Mouse (Mus musculus) mouse trophoblast stem cell (cell line): ENCODE results near the gene Galnt11.

Experiments
- in situ Hi-C, 2 experiments: fragments of 300-500 bp; cut with MseI, MboI; formaldehyde crosslinking; loops; 2 replicates in 1 of 2; 3 replicates in 1 of 2; pipeline ENCODE4 v1.15.1; 2025

Galnt11 gene

DNA sequence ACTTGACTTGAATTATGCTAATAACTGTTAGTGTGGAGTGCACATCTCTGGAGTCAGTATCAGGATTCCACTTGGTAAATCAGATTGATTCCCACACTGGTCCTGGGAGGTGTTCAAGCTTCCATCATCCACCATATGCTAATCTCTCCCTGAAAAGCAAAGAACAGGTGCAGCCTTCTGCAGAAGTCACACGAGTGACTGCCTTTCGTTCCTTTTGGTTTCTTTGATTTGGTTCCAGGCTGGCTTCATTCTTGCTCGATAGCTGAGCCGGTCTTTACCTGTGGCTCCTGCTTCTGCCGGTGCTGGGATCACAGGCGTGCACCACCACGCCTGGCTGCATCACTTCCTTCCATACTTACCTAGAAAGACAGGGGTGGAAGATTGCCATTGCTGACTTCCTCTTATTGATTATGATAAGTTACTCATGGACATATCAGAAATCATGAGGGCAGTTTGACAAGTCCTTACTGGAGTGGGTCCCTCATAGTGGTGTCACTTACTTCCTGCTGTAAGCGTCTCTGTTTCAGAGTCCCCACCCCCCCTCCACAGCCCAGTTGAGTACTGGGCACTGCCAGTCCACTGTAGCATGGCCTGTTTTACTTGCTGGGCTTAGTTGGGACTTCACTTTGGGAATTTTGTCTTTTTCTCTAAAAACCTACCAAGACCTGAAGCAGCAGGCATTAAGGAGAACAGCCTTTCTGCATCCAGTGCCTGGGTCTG, 31.3 kb downstream of the Galnt11 start:
- in situ Hi-C loops, result no loop called here

DNA sequence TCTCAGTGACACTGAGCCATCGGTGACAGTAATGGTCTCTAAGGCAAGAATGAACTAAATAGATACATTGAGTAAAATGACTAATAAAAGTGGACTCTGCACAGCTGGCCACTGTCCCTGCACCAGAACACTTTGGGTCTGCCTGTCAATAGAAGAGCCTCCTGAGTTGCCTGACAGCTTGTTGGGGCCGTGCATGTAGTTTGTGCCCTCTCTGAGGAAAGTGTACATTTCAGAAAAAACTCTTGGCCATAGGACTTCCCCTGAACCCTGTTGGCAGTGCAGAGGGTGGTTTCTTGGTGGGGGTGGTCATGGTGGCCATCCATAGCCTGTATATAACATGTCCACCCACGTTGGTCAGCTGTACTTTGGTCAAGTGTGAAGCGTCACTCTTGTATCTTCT, 32.8 kb downstream of the Galnt11 start:
- in situ Hi-C loops, result no loop called here

DNA sequence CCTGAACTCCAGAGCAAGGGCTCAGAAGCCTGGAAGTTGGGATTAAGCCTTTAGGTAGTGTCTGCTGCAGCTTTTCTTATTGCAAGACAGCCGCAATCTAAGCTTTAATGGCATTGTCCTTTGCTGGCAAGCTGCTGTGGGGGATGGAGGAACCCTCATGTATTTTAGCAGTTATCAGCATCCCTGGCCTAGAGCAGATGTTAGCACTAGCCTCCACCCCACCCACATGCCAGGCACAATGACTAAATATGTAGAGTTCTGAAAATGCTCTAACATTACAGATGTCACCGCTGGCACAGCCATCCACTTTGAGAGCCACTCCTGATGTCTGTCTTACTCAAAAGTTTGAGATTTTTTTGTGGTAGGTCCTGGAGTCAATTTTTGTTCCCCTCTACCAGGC, 35.0 kb downstream of the Galnt11 start:
- in situ Hi-C loops, result no loop called here

DNA sequence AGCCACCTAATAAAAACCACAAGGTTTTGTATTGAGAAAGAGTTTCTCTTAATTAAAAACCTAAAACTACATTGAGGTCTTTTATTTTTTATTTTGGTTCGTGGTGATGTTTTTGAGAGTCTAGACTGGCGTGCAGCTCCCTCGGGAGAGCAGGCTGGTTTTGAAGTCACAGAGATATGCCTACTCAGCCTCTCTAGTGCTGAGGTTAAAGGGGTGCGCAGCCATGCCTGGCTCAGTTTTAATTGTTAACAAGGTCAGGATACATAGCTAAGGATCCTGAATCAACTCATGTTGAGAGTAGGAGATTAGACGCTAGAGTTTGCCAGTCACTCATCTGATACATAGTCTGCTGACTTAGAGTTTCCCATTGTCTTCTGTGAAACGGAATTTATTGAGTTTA, 39.7 kb downstream of the Galnt11 start:
- in situ Hi-C loops, result no loop called here

DNA sequence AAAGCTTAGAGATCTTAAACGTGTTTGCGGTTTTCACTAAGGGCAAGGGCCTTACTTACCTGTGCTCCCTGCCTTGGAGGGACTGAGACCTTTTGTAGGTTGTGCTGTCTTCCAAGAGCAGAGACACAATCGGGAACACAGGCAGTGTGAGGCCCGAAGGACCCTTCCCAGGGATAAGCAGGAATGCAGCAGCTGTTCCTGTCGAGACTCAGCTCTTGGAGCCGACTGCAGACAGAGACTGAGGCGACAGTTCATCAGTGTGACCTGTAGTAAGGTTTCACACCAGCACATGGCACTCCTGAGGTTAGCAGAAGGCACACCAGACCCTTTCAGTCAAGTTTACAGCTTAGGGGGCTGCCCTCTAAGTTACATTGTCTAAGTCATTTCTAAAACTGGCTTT, 40.6 kb downstream of the Galnt11 start:
- in situ Hi-C loops, result no loop called here

DNA sequence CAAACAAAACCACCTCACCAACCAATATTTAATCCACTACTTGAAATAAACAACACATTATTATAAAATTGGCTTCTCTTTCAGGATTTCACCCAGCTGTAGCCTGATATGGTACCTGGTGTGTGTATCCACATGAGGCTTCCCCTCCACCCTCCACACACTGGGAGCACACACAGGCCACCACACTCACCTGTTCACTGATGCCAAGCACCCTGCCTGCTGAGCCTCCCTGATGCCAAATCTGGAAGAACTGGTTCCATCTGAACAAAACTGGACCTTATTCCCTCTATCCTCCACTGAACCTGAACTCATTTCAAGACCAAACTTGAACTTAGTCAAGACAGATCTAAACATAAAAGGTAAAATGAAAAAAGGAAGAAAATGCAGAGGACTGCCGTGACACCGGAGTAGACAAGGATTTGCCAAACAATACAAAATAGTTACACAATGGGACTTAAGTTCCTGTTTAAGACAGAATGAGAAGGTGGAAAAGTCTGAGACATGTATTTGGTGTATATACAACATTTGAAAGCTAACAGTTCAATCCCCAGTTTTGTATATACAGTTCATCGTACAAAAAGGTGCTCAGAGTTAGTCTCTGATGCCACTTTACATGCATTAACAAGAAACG, 46.7 kb downstream of the Galnt11 start:
- in situ Hi-C loops, result no loop called here

DNA sequence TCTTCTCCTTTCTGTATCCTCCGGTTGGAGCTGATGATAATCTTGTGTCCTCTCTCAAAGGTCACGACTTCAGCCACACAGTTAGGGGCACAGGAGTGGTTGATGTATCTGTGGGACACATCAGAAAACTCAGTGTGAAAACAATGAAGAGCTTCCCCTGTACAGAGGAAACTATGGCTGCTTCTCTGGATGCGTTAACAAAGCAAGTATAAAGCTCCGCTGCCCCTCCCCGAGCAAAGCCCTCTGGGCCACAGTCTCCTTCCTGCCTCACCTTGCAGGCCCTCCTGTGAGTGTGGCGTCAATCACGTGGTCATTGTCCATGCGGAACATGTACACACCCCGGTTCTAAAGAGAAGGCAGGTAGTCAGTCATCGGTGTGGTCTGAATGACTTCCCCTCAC, 53.9 kb downstream of the Galnt11 start:
- in situ Hi-C loops, result no loop called here

DNA sequence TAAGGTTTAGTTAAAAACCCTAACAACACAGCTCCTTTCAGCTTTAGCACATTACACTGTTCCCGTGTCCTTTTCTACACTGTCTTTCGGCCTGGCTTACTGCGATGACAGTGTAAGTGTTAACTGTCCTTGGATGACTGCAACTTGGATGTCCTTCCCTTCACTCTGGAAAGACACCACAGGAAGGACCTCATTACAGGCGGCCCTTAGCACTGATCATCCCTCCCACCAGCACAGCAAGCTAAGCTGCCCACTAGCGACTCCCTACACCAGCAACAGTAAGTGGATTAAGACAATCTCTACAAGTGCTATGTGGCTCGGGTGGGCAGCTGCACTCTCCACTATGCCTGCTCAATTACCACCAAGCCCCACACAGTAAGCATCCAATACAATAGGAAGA, 54.7 kb downstream of the Galnt11 start:
- in situ Hi-C loops, result no loop called here

DNA sequence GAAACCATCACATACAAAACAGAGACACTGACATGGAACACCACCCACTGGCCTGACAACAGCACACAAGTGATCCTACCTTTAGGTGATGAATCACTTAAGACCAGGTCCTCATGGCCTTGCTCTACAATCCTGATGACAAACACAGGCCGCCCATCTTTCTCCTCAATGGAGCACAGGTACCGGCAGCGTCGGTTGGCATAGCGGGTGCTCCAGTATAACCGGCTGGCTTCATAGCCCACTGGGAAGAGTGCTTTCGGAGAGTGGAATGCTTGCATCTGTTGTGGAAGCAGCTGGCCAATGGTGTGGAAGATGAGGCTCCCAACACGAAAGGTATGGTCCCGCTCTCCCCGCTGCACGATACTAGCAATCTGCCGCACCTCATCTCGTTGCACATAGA, 62.3 kb downstream of the Galnt11 start:
- in situ Hi-C loops, result no loop called here

DNA sequence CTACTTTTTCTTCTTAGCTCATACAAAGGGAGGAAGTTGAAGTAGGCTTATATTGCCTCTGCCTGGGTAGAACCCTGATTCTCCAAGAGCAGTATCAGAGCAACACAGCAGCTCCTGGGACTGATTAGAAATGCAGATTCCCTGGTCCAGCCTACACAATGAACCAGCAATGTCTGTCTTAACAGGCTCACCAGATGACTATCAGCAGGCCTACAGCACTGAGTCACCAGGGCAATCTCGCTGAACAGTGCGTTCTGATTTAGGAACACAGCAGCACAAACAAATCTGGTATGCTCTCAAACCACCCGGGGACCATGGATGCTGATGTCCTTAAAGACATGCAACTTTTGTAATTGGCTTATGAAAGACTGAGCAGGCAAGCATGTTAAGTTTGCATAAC, 75.1 kb downstream of the Galnt11 start:
- in situ Hi-C loops, result no loop called here

DNA sequence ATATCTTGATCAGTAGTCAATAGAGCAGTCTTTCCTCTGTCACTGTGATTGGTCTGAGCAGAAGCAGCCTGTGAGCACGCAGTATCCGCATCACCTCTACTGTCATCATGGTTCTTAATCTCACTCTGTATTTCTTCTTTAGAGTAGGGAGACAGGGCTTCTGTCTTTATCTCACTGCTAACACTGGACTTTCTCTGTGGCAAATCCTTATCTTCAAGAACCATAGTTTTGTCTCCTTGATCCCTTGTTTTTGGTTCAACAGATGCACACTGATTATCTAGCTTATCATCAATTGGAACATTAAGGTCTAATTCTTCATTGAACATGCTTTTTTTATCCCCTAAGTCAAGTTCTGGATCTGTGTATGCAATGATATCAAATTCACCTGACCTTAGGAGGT, 88.5 kb downstream of the Galnt11 start:
- in situ Hi-C loops, result no loop called here

DNA sequence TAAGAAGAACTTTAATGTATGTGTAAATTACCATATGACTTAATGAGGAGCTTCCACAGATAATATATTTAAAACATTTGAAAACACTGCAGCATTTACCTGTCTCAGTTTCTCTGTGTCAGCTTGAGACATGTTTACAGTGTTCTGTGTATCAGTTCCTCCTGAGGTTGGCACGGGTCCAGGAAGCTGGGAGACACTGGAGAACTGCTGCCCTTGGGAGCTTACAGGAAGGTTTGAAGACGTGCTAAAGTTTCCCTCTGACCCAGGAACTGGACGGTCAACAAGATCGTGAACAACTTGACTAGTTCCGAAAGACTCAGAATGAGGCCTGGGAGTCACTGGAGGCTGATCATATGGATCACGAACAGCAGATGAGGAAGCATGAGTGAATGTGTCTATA, 92.2 kb downstream of the Galnt11 start:
- in situ Hi-C loops, result no loop called here
